Mouse (Mus musculus): ENCODE results near the gene Atf5. TPM values are rescaled to one million over a fixed set of nuclear protein-coding genes. Genes with fewer than 3 reads are reported as not detected.

Atf5 gene
- total RNA-seq, 2 experiments from 2014 or later, result 1.9 to 4.0 TPM

DNA sequence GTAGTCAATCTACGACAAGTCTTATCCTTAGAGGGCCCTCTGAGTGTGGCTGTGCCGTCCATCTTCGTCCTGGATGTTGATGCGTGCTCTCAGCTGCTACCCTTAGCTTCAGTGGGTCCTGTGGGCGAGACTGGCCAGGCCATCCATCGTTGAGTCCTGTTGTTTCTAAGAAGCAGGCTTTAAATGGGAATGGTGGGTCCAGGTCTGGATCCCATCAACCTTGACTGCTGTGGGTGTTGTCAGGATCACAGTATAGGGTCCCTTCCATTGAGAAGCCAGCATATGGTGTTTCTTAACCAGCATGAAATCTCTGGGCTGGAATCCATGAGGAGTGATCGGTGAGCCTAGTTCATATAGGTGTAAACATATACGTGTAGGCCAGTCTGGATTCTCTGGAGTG is 36.4 kb downstream of the Atf5 start:
- no peak for ATAC-seq (replicated peaks; ENCODE audit: poor library complexity)

DNA sequence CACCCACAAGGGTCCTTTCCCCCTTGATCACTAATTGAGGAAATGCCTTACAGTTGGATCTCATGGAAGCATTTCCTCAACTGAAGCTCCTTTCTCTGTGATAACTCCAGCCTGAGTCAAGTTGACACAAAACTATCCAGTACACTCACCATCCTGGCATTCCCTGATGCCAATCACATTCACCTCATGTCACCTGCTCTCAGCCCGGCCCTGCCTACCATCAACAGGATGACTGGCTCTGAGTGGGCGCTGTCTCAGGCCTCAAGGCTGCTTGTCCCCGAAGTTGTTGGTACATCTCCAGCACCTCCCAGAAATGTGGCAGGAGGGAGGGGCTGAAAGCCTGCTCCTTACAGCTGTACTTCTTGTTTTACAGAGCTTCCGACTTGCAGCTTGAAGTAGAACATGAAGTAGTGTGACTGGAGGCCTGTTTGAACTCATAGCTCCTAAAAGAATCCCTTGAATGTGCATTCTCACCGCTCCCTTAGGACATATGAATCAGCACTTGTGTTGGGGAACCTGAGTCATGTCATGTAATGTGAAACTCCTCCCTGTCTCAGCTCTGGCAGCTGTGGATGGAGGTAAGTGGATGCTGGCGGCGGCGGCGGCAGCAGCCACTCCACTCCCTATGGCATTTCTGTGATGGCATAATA is 39.5 kb downstream of the Atf5 start:
- ATAC-seq (replicated peaks; ENCODE audit: poor library complexity), result no peak

DNA sequence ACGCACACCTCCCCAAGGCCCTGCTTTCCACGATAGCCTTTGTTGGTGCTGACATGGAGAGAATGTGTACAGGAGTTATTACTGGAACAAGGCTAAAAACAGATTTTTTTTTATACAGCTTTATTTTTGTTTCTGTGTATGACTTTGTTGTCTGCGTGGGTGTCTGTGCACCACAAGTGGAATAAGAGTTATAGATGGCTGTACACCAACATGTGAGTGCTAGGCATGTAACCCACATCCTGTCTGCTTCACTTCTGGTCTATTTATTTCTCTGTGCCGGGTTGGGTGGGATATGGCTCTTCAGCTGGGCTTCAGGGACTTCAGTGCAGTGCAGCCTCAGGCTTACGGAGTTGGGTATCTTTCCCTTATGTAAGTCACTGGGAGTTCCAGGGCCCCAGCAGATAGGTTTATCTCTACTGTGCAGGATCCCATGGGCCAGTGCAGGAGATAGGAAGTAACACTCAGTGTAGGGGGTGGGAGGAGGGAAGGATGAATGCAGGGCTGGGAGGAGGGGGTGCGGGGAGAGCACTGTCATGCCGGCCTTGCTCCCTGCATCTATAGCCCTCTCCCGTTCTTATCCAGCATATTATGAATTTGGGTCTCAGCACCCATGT is 43.8 kb downstream of the Atf5 start:
- ATAC-seq (replicated peaks; ENCODE audit: poor library complexity), result peak; percentile 71

DNA sequence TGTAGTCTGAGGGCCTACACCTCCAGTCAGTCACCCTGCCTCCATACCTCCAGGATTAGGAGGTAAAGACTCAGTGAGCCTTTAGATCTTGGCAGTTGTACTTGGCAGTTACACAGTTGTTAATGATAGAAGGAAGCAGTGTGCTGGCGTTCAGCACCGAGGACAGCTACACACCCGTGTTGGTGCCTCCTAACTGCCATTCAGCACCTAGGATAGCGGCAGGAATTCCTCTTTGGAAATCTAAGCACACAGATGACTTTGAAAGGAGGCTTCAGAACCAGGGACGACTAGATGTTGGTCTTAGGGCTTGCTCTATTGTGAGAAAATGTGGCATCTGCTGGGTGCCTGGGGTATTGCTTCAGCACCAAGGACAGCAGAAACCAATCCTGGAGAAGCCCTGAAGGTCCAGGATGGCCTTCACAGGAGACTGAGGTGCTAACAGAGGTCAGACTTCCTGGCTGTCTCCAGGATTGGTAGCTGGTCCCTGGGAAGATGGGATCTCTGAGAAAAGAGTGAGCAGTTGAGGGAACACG is 46.3 kb downstream of the Atf5 start:
- peak; percentile 81 for ATAC-seq (replicated peaks; ENCODE audit: poor library complexity)

DNA sequence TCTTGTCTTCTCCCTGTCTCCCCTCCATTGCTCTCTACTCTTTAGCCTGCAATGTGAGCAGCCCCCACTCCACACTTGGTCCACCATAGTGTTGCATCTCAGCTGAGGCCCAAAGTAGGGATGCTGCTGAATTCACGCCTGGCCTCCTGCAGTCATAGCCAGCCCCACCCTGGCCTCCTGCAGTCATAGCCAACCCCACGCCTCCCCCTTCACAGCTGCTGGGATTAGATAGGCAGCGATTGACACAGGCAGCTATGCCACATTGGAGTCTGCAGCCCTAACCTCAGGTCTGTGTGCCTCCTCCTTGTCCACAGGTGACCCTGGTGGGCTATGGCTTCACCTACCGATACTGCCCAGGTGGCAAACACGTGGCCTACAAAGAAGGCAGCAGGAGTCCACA is 48.3 kb downstream of the Atf5 start:
- no peak for ATAC-seq (replicated peaks; ENCODE audit: poor library complexity)

Other genes with a start within 250 kb of the Atf5 start
- 219 and 232 TPM in 2 replicates for gene Napsa, start 244.3 kb downstream of the Atf5 start, total RNA-seq (2015)
- gene Napsa, start 244.3 kb downstream of the Atf5 start, total RNA-seq (2017), result 91.2 and 121 TPM in 2 replicates
- gene Kcnc3, start 226.0 kb downstream of the Atf5 start, total RNA-seq (2015), result 0.25 and 0.66 TPM in 2 replicates
- 0.04 TPM in 1 of 2 replicates, not detected in the other for gene Kcnc3, start 226.0 kb downstream of the Atf5 start, total RNA-seq (2017)
- not detected in 2 replicates for gene Myh14, start 145.8 kb downstream of the Atf5 start, total RNA-seq (2015)
- not detected in 2 replicates for gene Myh14, start 145.8 kb downstream of the Atf5 start, total RNA-seq (2017)
- gene Izumo2, start 107.9 kb downstream of the Atf5 start, total RNA-seq (2015), result not detected in 2 replicates
- gene Izumo2, start 107.9 kb downstream of the Atf5 start, total RNA-seq (2017), result not detected in 2 replicates
- 37.1 and 37.4 TPM in 2 replicates for gene Vrk3, start 68.2 kb downstream of the Atf5 start, total RNA-seq (2015)
- gene Vrk3, start 68.2 kb downstream of the Atf5 start, total RNA-seq (2017), result 36.0 and 51.4 TPM in 2 replicates
- 1.2 and 1.5 TPM in 2 replicates for gene Zfp473, start 65.6 kb downstream of the Atf5 start, total RNA-seq (2015)
- 1.0 and 2.6 TPM in 2 replicates for gene Zfp473, start 65.6 kb downstream of the Atf5 start, total RNA-seq (2017)
- gene Nup62, start 570 bp downstream of the Atf5 start, total RNA-seq (2015), result 39.8 and 47.3 TPM in 2 replicates
- gene Nup62, start 570 bp downstream of the Atf5 start, total RNA-seq (2017), result 126 and 140 TPM in 2 replicates
- 0.17 and 1.0 TPM in 2 replicates for gene Il4i1, start 271 bp downstream of the Atf5 start, total RNA-seq (2015)
- gene Il4i1, start 271 bp downstream of the Atf5 start, total RNA-seq (2017), result 0.17 and 0.25 TPM in 2 replicates
- gene Akt1s1, start 32.3 kb upstream of the Atf5 start, total RNA-seq (2015), result 8.0 and 10.4 TPM in 2 replicates
- gene Akt1s1, start 32.3 kb upstream of the Atf5 start, total RNA-seq (2017), result 23.9 and 24.9 TPM in 2 replicates
- gene Tbc1d17, start 32.4 kb upstream of the Atf5 start, total RNA-seq (2015), result 15.2 and 19.2 TPM in 2 replicates
- 13.6 and 13.8 TPM in 2 replicates for gene Tbc1d17, start 32.4 kb upstream of the Atf5 start, total RNA-seq (2017)
- 43.4 and 49.9 TPM in 2 replicates for gene Pnkp, start 40.5 kb upstream of the Atf5 start, total RNA-seq (2015)
- gene Pnkp, start 40.5 kb upstream of the Atf5 start, total RNA-seq (2017), result 60.7 and 69.8 TPM in 2 replicates
- gene Ptov1, start 53.1 kb upstream of the Atf5 start, total RNA-seq (2015), result 55.3 and 63.9 TPM in 2 replicates
- 25.5 and 41.5 TPM in 2 replicates for gene Ptov1, start 53.1 kb upstream of the Atf5 start, total RNA-seq (2017)
- gene Med25, start 76.1 kb upstream of the Atf5 start, total RNA-seq (2015), result 26.0 and 36.8 TPM in 2 replicates
- gene Med25, start 76.1 kb upstream of the Atf5 start, total RNA-seq (2017), result 11.4 and 14.5 TPM in 2 replicates
- gene Fuz, start 79.4 kb upstream of the Atf5 start, total RNA-seq (2015), result 9.8 and 10.6 TPM in 2 replicates
- gene Fuz, start 79.4 kb upstream of the Atf5 start, total RNA-seq (2017), result 16.6 and 19.9 TPM in 2 replicates
- gene Ap2a1, start 112.8 kb upstream of the Atf5 start, total RNA-seq (2015), result 36.1 and 40.4 TPM in 2 replicates
- 25.8 and 39.8 TPM in 2 replicates for gene Ap2a1, start 112.8 kb upstream of the Atf5 start, total RNA-seq (2017)
- gene Tsks, start 126.5 kb upstream of the Atf5 start, total RNA-seq (2015), result not detected in 2 replicates
- not detected in 2 replicates for gene Tsks, start 126.5 kb upstream of the Atf5 start, total RNA-seq (2017)
- 0.42 and 0.54 TPM in 2 replicates for gene Cpt1c, start 158.2 kb upstream of the Atf5 start, total RNA-seq (2015)
- 0.25 and 1.6 TPM in 2 replicates for gene Cpt1c, start 158.2 kb upstream of the Atf5 start, total RNA-seq (2017)
- gene Prmt1, start 169.9 kb upstream of the Atf5 start, total RNA-seq (2015), result 147 and 153 TPM in 2 replicates
- gene Prmt1, start 169.9 kb upstream of the Atf5 start, total RNA-seq (2017), result 113 and 135 TPM in 2 replicates
- 71.9 and 79.5 TPM in 2 replicates for gene Irf3, start 181.0 kb upstream of the Atf5 start, total RNA-seq (2015)
- gene Irf3, start 181.0 kb upstream of the Atf5 start, total RNA-seq (2017), result 70.4 and 89.4 TPM in 2 replicates
- 22.6 and 25.9 TPM in 2 replicates for gene Bcl2l12, start 182.1 kb upstream of the Atf5 start, total RNA-seq (2015)
- gene Bcl2l12, start 182.1 kb upstream of the Atf5 start, total RNA-seq (2017), result 26.2 and 28.0 TPM in 2 replicates
- gene Scaf1, start 199.7 kb upstream of the Atf5 start, total RNA-seq (2015), result 19.5 and 21.9 TPM in 2 replicates
- gene Scaf1, start 199.7 kb upstream of the Atf5 start, total RNA-seq (2017), result 8.7 and 11.2 TPM in 2 replicates
- gene Rras, start 201.3 kb upstream of the Atf5 start, total RNA-seq (2015), result 4.8 and 6.1 TPM in 2 replicates
- gene Rras, start 201.3 kb upstream of the Atf5 start, total RNA-seq (2017), result 1.1 TPM in 1 of 2 replicates, not detected in the other
- gene Prr12, start 236.2 kb upstream of the Atf5 start, total RNA-seq (2015), result 20.5 and 21.7 TPM in 2 replicates
- 2.8 and 4.0 TPM in 2 replicates for gene Prr12, start 236.2 kb upstream of the Atf5 start, total RNA-seq (2017)
- 39.7 and 45.0 TPM in 2 replicates for gene Nosip, start 245.8 kb upstream of the Atf5 start, total RNA-seq (2015)
- gene Nosip, start 245.8 kb upstream of the Atf5 start, total RNA-seq (2017), result 46.8 and 49.2 TPM in 2 replicates
- 2.6 and 4.7 TPM in 2 replicates for gene Prrg2, start 246.0 kb upstream of the Atf5 start, total RNA-seq (2015)
- gene Prrg2, start 246.0 kb upstream of the Atf5 start, total RNA-seq (2017), result 3.0 and 4.2 TPM in 2 replicates

Measured in megakaryocyte progenitor cell, adult 5-6 weeks (primary cell).